Mouse (Mus musculus): ENCODE data around the gene Ppp1r37. TPM values are rescaled to one million over a fixed set of nuclear protein-coding genes. Genes with fewer than 3 reads are reported as not detected.

Gene Ppp1r37
- polyA plus RNA-seq, 1 experiment from 2014 or later: 8.3 TPM

GRCm38 (mm10) chr7:19603849-19604605 is 41.2 kb upstream of the Ppp1r37 start, which contains the start of gene Clasrp:
Clasrp (minus strand) TSS chr7:19604486.
- Histone ChIP-seq H3K4me2 (ENCODE audit: low read depth, low read length) (peak within 1 kb of the TSS; percentile 73), H3K27me3 (ENCODE audit: insufficient read depth, low read length) (no peaks in the 10 kb centered on the region), H3K9me3 (ENCODE audit: low read length) (no peaks in the 10 kb centered on the region), H3K9ac (replicated peaks) (peak within 1 kb of the TSS; percentile 93), H3K36me3 (replicated peaks; ENCODE audit: insufficient read depth, low read length) (peaks cover 24% of the 10 kb centered on the region), H3K4me1 (ENCODE audit: insufficient read depth) (peaks cover 18% of the 10 kb centered on the region), H3K4me3 (ENCODE audit: low read depth, low read length) (peak within 1 kb of the TSS; percentile 90), H3K27ac (ENCODE audit: low read depth) (peak within 1 kb of the TSS; percentile 70)
- ATAC-seq: peak; percentile 96
- WGBS (ENCODE audit: insufficient replicate concordance): 2% methylated on average over 57 of the region's 57 CpGs
- peak; percentile 98 for DNase-seq
- TF ChIP-seq EP300 (IDR thresholded peaks at IDR 0.05; ENCODE audit: low read depth): no peak
- TF ChIP-seq CTCF (IDR thresholded peaks at IDR 0.05; ENCODE audit: low read depth): 0 out of 2 replicates have a peak, but pooled peaks have one; percentile 10

DNA sequence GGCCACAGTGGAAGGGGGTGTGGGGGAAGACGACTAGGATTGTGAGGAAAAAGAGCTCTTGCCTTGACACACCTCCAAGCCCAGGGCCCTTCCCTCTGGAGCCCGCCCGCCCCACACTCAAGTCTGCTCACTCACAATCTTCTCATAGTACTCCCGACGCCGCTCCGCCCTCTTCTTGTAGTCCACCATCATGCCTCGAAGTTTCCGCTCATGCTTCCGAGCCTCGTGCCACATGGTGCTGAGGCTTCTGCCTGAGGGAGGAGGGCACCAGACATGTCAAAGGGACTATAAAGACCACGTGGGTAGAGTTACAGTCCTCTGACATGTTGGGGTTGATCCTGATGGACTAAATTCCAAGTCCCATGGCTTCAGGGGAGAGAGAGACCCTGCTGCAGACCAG is 40.2 kb upstream of the Ppp1r37 start:
- ATAC-seq (no peak), DNase-seq (no peak)
- peaks cover 18% of the 10 kb centered on the region for H3K4me1 ChIP-seq (ENCODE audit: insufficient read depth)
- no peaks in the 10 kb centered on the region for H3K9me3 ChIP-seq (ENCODE audit: low read length)
- 77% methylated on average over 12 of the region's 12 CpGs for WGBS (ENCODE audit: insufficient replicate concordance)
- H3K4me3 ChIP-seq (ENCODE audit: low read depth, low read length): peak overlapping the region; percentile 90; the same call in 1 of the 2 replicates
- no peak for TF ChIP-seq EP300 (IDR thresholded peaks at IDR 0.05; ENCODE audit: low read depth)
- no peak for TF ChIP-seq CTCF (IDR thresholded peaks at IDR 0.05; ENCODE audit: low read depth)
- peaks cover 33% of the 10 kb centered on the region for H3K36me3 ChIP-seq (replicated peaks; ENCODE audit: insufficient read depth, low read length)
- peak overlapping the region; percentile 73 for H3K4me2 ChIP-seq (ENCODE audit: low read depth, low read length)
- H3K9ac ChIP-seq (replicated peaks): peak overlapping the region; percentile 93; the same call in 1 of the 2 replicates
- H3K27me3 ChIP-seq (ENCODE audit: insufficient read depth, low read length): no peaks in the 10 kb centered on the region
- no peak overlapping the region for H3K27ac ChIP-seq (ENCODE audit: low read depth)

GRCm38 (mm10) chr7:19600562-19600961 is 37.7 kb upstream of the Ppp1r37 start:
- H3K27ac ChIP-seq (ENCODE audit: low read depth): 0 out of 2 replicates have a peak overlapping the region, but pooled peaks have one; percentile 4
- no peaks in the 10 kb centered on the region for H3K27me3 ChIP-seq (ENCODE audit: insufficient read depth, low read length)
- peaks cover 18% of the 10 kb centered on the region for H3K4me1 ChIP-seq (ENCODE audit: insufficient read depth)
- no peak for TF ChIP-seq CTCF (IDR thresholded peaks at IDR 0.05; ENCODE audit: low read depth)
- no peak for TF ChIP-seq EP300 (IDR thresholded peaks at IDR 0.05; ENCODE audit: low read depth)
- H3K36me3 ChIP-seq (replicated peaks; ENCODE audit: insufficient read depth, low read length): peaks cover 37% of the 10 kb centered on the region
- H3K9me3 ChIP-seq (ENCODE audit: low read length): no peaks in the 10 kb centered on the region
- H3K4me2 ChIP-seq (ENCODE audit: low read depth, low read length): no peak overlapping the region
- 65% methylated on average over 5 of the region's 5 CpGs for WGBS (ENCODE audit: insufficient replicate concordance)
- ATAC-seq (no peak), DNase-seq (no peak)
- H3K4me3 ChIP-seq (ENCODE audit: low read depth, low read length): no peak overlapping the region
- no peak overlapping the region for H3K9ac ChIP-seq (replicated peaks)

DNA sequence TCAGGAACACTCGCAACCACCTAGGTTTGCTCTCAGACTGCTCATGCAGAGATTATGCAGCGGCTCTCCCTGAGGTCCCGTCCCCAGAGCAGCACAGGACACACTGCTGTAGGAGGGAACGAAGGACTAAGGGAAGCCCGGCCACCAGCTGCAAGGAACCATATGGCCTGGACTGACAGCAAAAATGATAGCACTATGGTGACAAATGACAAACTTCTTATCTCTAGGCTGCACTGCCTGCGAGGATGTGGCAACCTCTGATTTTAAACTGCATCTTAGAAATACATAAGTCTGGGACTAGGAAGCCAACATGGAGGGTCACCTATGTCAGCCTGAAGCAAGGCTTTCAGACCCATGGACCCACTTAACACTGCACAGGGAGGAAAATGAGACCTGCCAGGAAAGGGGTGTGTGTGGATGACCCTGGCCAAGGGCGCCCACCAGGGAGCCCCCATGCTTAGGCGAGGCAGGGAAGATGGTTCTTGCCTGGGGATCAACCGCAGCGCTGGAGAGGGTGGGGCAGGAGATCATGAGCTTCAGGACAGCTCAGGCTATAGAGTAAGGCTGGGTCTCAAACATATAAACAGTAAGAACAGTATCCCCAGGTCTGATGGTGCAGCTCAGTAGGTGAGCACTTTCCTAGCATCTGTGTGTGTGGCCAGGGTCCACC is 30.3 kb upstream of the Ppp1r37 start:
- H3K4me1 ChIP-seq (ENCODE audit: insufficient read depth): no peaks in the 10 kb centered on the region
- peaks cover 60% of the 10 kb centered on the region for H3K36me3 ChIP-seq (replicated peaks; ENCODE audit: insufficient read depth, low read length)
- peak; percentile 70 for ATAC-seq
- H3K4me3 ChIP-seq (ENCODE audit: low read depth, low read length): no peak overlapping the region
- TF ChIP-seq EP300 (IDR thresholded peaks at IDR 0.05; ENCODE audit: low read depth): peak; percentile 82
- TF ChIP-seq CTCF (IDR thresholded peaks at IDR 0.05; ENCODE audit: low read depth): no peak
- no peaks in the 10 kb centered on the region for H3K27me3 ChIP-seq (ENCODE audit: insufficient read depth, low read length)
- no peaks in the 10 kb centered on the region for H3K9me3 ChIP-seq (ENCODE audit: low read length)
- no peak overlapping the region for H3K4me2 ChIP-seq (ENCODE audit: low read depth, low read length)
- no peak overlapping the region for H3K9ac ChIP-seq (replicated peaks)
- no peak for DNase-seq
- H3K27ac ChIP-seq (ENCODE audit: low read depth): no peak overlapping the region
- WGBS (ENCODE audit: insufficient replicate concordance): 60% methylated on average over 10 of the region's 10 CpGs

GRCm38 (mm10) chr7:19589917-19590316 is 27.0 kb upstream of the Ppp1r37 start:
- DNase-seq: peak; percentile 78
- H3K27me3 ChIP-seq (ENCODE audit: insufficient read depth, low read length): no peaks in the 10 kb centered on the region
- H3K9ac ChIP-seq (replicated peaks): no peak overlapping the region
- H3K9me3 ChIP-seq (ENCODE audit: low read length): no peaks in the 10 kb centered on the region
- TF ChIP-seq CTCF (IDR thresholded peaks at IDR 0.05; ENCODE audit: low read depth) (peak; percentile 96), EP300 (IDR thresholded peaks at IDR 0.05; ENCODE audit: low read depth) (no peak)
- no peaks in the 10 kb centered on the region for H3K4me1 ChIP-seq (ENCODE audit: insufficient read depth)
- no peak overlapping the region for H3K4me2 ChIP-seq (ENCODE audit: low read depth, low read length)
- peak; percentile 69 for ATAC-seq
- H3K36me3 ChIP-seq (replicated peaks; ENCODE audit: insufficient read depth, low read length): peaks cover 79% of the 10 kb centered on the region
- no peak overlapping the region for H3K4me3 ChIP-seq (ENCODE audit: low read depth, low read length)
- H3K27ac ChIP-seq (ENCODE audit: low read depth): no peak overlapping the region
- WGBS (ENCODE audit: insufficient replicate concordance): 65% methylated on average over 3 of the region's 3 CpGs

- peaks cover 86% of the 10 kb centered on the region for H3K36me3 ChIP-seq (replicated peaks; ENCODE audit: insufficient read depth, low read length)
- no peaks in the 10 kb centered on the region for H3K9me3 ChIP-seq (ENCODE audit: low read length)
- DNase-seq (peak; percentile 79), ATAC-seq (peak; percentile 35; the same call in 1 of the 2 replicates)
- H3K27ac ChIP-seq (ENCODE audit: low read depth): no peak overlapping the region
- peak; percentile 83 for TF ChIP-seq CTCF (IDR thresholded peaks at IDR 0.05; ENCODE audit: low read depth)
- TF ChIP-seq EP300 (IDR thresholded peaks at IDR 0.05; ENCODE audit: low read depth): no peak
- no peaks in the 10 kb centered on the region for H3K4me1 ChIP-seq (ENCODE audit: insufficient read depth)
- WGBS (ENCODE audit: insufficient replicate concordance): 48% methylated on average over 3 of the region's 3 CpGs
- no peak overlapping the region for H3K9ac ChIP-seq (replicated peaks)
- no peak overlapping the region for H3K4me3 ChIP-seq (ENCODE audit: low read depth, low read length)
- no peak overlapping the region for H3K4me2 ChIP-seq (ENCODE audit: low read depth, low read length)
- no peaks in the 10 kb centered on the region for H3K27me3 ChIP-seq (ENCODE audit: insufficient read depth, low read length)
Observed at GRCm38 (mm10) chr7:19589207-19589606, 26.3 kb upstream of the Ppp1r37 start.
